Mouse (Mus musculus) olfactory bulb, adult 2 months (tissue): Measurements from ENCODE around the gene Scgb1a1.

Experiments used
- CTCF ChIP-seq: fragments of 200-500 bp; IDR thresholded peaks from 2 replicates; pipeline ENCODE4 v1.5.1; 2012; ENCODE audit warnings: low read depth, mild to moderate bottlenecking, low read length, moderate library complexity; ENCODE audit not compliant: insufficient read depth
- POLR2A ChIP-seq: fragments of 200-500 bp; IDR thresholded peaks from 2 replicates; pipeline ENCODE4 v1.6.1; 2012; ENCODE audit warnings: mild to moderate bottlenecking, low read depth, low read length, moderate library complexity; ENCODE audit not compliant: insufficient read depth

DNA sequence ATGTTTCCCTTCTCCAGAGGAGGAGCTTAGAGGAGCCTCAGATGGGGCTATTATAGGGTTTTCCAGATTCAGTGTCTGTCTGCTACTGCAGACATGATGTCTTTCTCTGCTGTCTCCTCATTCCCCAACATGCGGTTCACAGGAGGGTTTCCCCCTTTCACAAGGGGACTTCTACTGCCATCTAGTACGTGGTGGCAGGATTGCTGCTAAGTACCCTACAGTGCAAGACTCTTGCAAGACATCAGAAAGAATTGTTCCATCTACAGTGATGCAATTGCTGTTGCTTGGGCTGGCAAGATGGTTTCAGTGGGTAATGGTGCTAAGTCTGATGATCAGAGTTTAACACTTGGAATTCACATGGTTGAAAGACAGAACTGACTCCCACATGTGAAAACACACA lies 32.6 kb downstream of the Scgb1a1 start:
- no peak for TF ChIP-seq CTCF
- TF ChIP-seq POLR2A, result no peak
